ENCODE assay signal across 8 mouse cellular contexts in genomic region chr8:25439971-25440370, GRCm38 (mm10).
DNase-seq lines count a peak whose midpoint lies in the region; ATAC-seq lines count a peak whose summit lies in the region.

No protein-coding gene starts in this region.

- intact Hi-C loops in left cerebral cortex, postnatal 4 days (cut with DNase I), result no loop called here

- no peaks in the 10 kb centered on the region for H3K36me3 ChIP-seq in forebrain, embryonic 10.5 days (replicated peaks)
- no peaks in the 10 kb centered on the region for H3K36me3 ChIP-seq in forebrain, embryonic 13.5 days (ENCODE audit: poor library complexity, severe bottlenecking)
- H3K36me3 ChIP-seq in midbrain, embryonic 15.5 days (replicated peaks), result no peaks in the 10 kb centered on the region

- 66% methylated on average over 12 of the region's 12 CpGs for WGBS in forebrain, embryonic 10.5 days
- 71% methylated on average over 12 of the region's 12 CpGs for WGBS in forebrain, embryonic 13.5 days
- 70% methylated on average over 12 of the region's 12 CpGs for WGBS in midbrain, embryonic 15.5 days

- no peak overlapping the region for H3K4me3 ChIP-seq in forebrain, embryonic 10.5 days
- H3K4me3 ChIP-seq in forebrain, embryonic 13.5 days, result no peak overlapping the region
- H3K4me3 ChIP-seq in midbrain, embryonic 15.5 days, result no peak overlapping the region

- ATAC-seq in forebrain, embryonic 13.5 days, result no peak
- ATAC-seq in midbrain, embryonic 15.5 days (replicated peaks), result no peak

- peaks cover 27% of the 10 kb centered on the region for H3K27me3 ChIP-seq in forebrain, embryonic 10.5 days (ENCODE audit: poor library complexity, severe bottlenecking)
- H3K27me3 ChIP-seq in forebrain, embryonic 13.5 days, result peaks cover 12% of the 10 kb centered on the region; the same call in 1 of the 2 replicates
- no peaks in the 10 kb centered on the region for H3K27me3 ChIP-seq in midbrain, embryonic 15.5 days (replicated peaks)

- no peaks in the 10 kb centered on the region for H3K9me3 ChIP-seq in forebrain, embryonic 10.5 days
- no peaks in the 10 kb centered on the region for H3K9me3 ChIP-seq in forebrain, embryonic 13.5 days (replicated peaks)
- H3K9me3 ChIP-seq in midbrain, embryonic 15.5 days, result no peaks in the 10 kb centered on the region

- H3K4me1 ChIP-seq in forebrain, embryonic 10.5 days, result peaks cover 27% of the 10 kb centered on the region
- H3K4me1 ChIP-seq in forebrain, embryonic 13.5 days, result no peaks in the 10 kb centered on the region
- no peaks in the 10 kb centered on the region; the same call in 1 of the 2 replicates for H3K4me1 ChIP-seq in midbrain, embryonic 15.5 days

- H3K27ac ChIP-seq in forebrain, embryonic 10.5 days, result peak overlapping the region; percentile 56
- no peak overlapping the region for H3K27ac ChIP-seq in forebrain, embryonic 13.5 days
- no peak overlapping the region for H3K27ac ChIP-seq in midbrain, embryonic 15.5 days

- no peak for DNase-seq in forebrain, embryonic 10.5 days (ENCODE audit: extremely low spot score, low spot score)
- peak; percentile 39 for DNase-seq in thymus, postnatal 4 days
- DNase-seq in thymus, postnatal 14 days, result no peak
- DNase-seq in kidney, postnatal 14 days, result peak; percentile 68
- no peak for DNase-seq in frontal cortex, postnatal 36 days (ENCODE audit: low spot score in 2 of 2)
- no peak for DNase-seq in left cerebral cortex, postnatal 4 days

- H3K9ac ChIP-seq in forebrain, embryonic 13.5 days, result no peak overlapping the region
- no peak overlapping the region for H3K9ac ChIP-seq in midbrain, embryonic 15.5 days

- H3K4me2 ChIP-seq in forebrain, embryonic 13.5 days, result no peak overlapping the region
- H3K4me2 ChIP-seq in midbrain, embryonic 15.5 days, result no peak overlapping the region

Comparison
In these comparisons a context has a peak if more than half of its experiments do, and no peak if none do; other contexts are left out.
1. DNase-seq: peak in thymus, postnatal 4 days (single experiment) and kidney, postnatal 14 days (single experiment); none in forebrain, embryonic 10.5 days (single experiment), thymus, postnatal 14 days (single experiment), frontal cortex, postnatal 36 days (0 of 2) and left cerebral cortex, postnatal 4 days (single experiment).